Mouse (Mus musculus): Measurements from ENCODE around the gene Gm12184.

GRCm38 (mm10) chr11:48833731-48834639 is 7.5 kb upstream of the Gm12184 start:
- TF ChIP-seq POU5F1 (IDR thresholded peaks at IDR 0.05; ENCODE audit: borderline replicate concordance, low read length) (no peak), CTCF (conservative IDR thresholded peaks at IDR 0.05; ENCODE audit: low read length) (no peak)
